Mouse (Mus musculus) ES-Bruce4 (cell line): ENCODE measurements at regions not wholly inside any gene's neighbourhood (a gene's known extent, or its start where the extent isn't known, plus 50 kb on each side); places are given as distances from the start of the nearest gene placed in this dataset.

Source experiments
- H3K27ac ChIP-seq: 2 replicates; pipeline ENCODE4 v1.5.1; 2012; ENCODE audit warnings: low read length, inconsistent platforms; ENCODE audit not compliant: insufficient read depth
- H3K27me3 ChIP-seq: 2 replicates; pipeline ENCODE4 v1.6.1; 2012; ENCODE audit warnings: mild to moderate bottlenecking, low read length, inconsistent platforms; ENCODE audit not compliant: control insufficient read depth, poor library complexity, insufficient read depth, severe bottlenecking
- H3K36me3 ChIP-seq: 2 replicates; pipeline ENCODE4 v1.6.1; 2012; ENCODE audit warnings: inconsistent platforms, mild to moderate bottlenecking, low read length, moderate library complexity; ENCODE audit not compliant: control insufficient read depth, poor library complexity, insufficient read depth, severe bottlenecking
- H3K4me1 ChIP-seq: one replicate; pipeline ENCODE4 v1.8.1; 2011; ENCODE audit warnings: low read length; ENCODE audit not compliant: control insufficient read depth, insufficient read depth
- H3K4me3 ChIP-seq: 2 replicates; pipeline ENCODE4 v1.5.1; 2011; ENCODE audit warnings: low read depth, mild to moderate bottlenecking, low read length
- H3K9ac ChIP-seq: 2 replicates; pipeline ENCODE4 v1.6.1; 2012; ENCODE audit warnings: low read depth, mild to moderate bottlenecking, inconsistent platforms; ENCODE audit not compliant: poor library complexity, severe bottlenecking
- H3K9me3 ChIP-seq: replicated peaks from 2 replicates; pipeline ENCODE4 v1.6.1; 2012; ENCODE audit warnings: mild to moderate bottlenecking, low read length, inconsistent platforms; ENCODE audit not compliant: control insufficient read depth, poor library complexity, insufficient read depth, severe bottlenecking
- CTCF ChIP-seq: IDR thresholded peaks from one replicate; pipeline ENCODE4 v1.8.1; 2011; ENCODE audit warnings: low read depth, low read length
- EP300 ChIP-seq: IDR thresholded peaks from 2 replicates; pipeline ENCODE4 v1.6.1; 2011; ENCODE audit warnings: low read depth, low read length; ENCODE audit not compliant: insufficient read depth
- POLR2A ChIP-seq: IDR thresholded peaks from one replicate; pipeline ENCODE4 v1.8.1; 2011; ENCODE audit warnings: low read length; ENCODE audit not compliant: insufficient read depth

DNA sequence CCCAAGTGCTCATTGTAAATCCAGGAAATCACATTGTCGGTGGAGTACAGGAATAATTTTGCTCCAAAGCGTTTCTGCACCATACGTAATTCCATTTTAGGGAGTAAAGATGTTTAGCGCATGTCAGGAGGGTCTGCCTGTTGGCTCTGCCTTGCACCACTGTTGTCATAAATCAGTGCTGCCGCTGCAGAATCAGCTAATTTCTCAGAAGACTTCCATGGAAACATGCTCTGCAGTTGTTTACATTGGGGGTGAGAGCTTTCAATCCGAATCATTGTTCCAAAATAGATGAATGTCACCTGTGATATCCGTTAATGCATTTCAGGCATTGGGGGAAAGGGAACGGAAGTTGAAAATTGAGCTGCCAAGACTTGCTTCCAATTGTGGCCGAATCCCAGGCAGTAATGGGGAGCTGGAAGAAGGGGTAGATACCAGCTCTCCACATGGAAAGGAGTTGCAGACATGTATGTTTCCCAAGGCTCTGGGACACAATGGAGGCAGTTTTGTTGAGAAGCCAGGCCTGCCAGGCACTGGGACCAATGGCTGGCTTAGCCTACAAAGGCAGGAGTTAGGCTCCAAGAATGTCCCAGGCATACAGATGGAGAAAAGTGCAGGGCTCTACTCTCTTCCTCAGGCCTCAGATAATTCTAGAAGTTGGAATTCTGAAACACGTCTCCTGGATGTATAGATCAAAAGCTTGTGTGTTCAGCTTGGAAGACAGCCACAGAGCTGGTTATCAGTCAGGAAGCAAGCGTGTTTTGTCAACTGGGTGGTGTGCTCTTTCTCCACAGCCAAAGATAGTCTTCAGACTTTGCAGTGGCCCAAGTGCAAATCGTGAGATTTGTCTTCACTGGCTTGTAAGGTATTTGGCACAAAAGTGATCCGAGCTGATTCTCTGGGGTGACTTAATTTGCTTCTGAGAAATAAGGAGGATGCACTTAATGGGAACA is 186.2 kb upstream of the Mki67 start:
- Histone ChIP-seq H3K27ac (no peak overlapping the region), H3K9me3 (no peaks in the 10 kb centered on the region), H3K4me3 (no peak overlapping the region), H3K27me3 (no peaks in the 10 kb centered on the region), H3K4me1 (no peaks in the 10 kb centered on the region), H3K36me3 (no peaks in the 10 kb centered on the region), H3K9ac (no peak overlapping the region)
- no peak for TF ChIP-seq POLR2A
- no peak for TF ChIP-seq CTCF
- TF ChIP-seq EP300: no peak

DNA sequence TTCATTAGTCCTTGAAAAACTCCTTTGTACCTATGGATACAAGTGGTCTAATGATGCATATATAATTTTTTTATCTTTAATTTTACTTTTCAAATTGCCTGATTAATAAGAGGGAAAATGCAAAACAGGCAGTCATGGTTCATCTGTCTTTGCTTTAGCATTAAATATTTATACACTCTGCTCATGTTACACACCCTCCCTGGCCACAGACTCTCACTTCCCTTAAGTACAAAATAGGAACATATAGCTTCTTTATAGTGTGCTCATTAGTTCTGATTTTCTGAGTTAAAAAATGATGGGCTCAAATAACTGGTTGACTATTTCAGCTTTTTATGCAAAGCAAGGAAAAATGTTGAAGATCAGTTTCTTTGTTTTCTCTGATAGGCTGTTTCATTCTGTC is 195.2 kb upstream of the Mki67 start:
- Histone ChIP-seq H3K27ac (no peak overlapping the region), H3K9ac (no peak overlapping the region), H3K4me3 (no peak overlapping the region), H3K4me1 (no peaks in the 10 kb centered on the region), H3K36me3 (no peaks in the 10 kb centered on the region), H3K9me3 (no peaks in the 10 kb centered on the region), H3K27me3 (no peaks in the 10 kb centered on the region)
- no peak for TF ChIP-seq POLR2A
- TF ChIP-seq CTCF: no peak
- no peak for TF ChIP-seq EP300

DNA sequence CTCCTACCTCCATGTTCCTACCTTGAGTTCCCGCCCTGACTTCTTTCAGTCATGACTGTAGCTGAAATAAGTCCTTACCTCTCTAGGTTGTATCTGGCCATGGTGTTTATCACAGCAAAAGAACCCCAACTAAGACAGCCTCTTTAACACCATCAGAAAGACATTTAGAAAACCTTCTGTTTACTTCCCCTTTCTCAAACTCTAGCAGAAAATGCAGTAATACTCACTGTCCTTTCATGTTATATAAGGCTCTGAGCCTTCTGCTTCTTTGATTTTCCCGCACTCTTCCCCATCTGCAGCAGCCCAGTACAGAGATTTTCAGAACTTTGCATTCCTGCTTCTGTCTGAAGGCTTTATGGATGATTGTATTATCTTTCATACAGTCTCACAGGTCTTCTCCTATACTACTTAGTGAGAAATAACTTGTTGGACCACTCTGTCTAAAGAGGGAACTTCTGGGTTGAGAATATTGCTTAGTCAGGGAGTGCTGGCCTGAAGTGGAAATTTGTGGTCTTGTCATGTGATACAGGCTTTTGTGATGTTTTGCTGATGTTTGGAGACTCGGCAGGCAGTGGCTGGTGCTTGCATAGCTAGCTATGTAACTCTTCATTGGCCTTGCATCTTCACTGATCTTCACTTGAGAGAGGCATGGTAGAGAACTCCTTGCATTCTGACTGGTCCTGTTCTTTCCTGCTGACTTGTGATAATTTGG is 197.9 kb upstream of the Mki67 start:
- Histone ChIP-seq H3K9me3 (no peaks in the 10 kb centered on the region), H3K9ac (no peak overlapping the region), H3K4me3 (no peak overlapping the region), H3K27me3 (no peaks in the 10 kb centered on the region), H3K4me1 (no peaks in the 10 kb centered on the region), H3K27ac (no peak overlapping the region), H3K36me3 (no peaks in the 10 kb centered on the region)
- no peak for TF ChIP-seq EP300
- TF ChIP-seq POLR2A: no peak
- no peak for TF ChIP-seq CTCF

GRCm38 (mm10) chr7:135923876-135924275 is 207.7 kb upstream of the Mki67 start:
- no peak overlapping the region for H3K9ac ChIP-seq
- no peaks in the 10 kb centered on the region for H3K36me3 ChIP-seq
- no peaks in the 10 kb centered on the region for H3K27me3 ChIP-seq
- no peak overlapping the region for H3K4me3 ChIP-seq
- no peak overlapping the region for H3K27ac ChIP-seq
- no peaks in the 10 kb centered on the region for H3K4me1 ChIP-seq
- no peaks in the 10 kb centered on the region for H3K9me3 ChIP-seq
- TF ChIP-seq EP300: no peak
- TF ChIP-seq CTCF: no peak
- TF ChIP-seq POLR2A: no peak

- Histone ChIP-seq H3K36me3 (no peaks in the 10 kb centered on the region), H3K9me3 (no peaks in the 10 kb centered on the region), H3K27ac (no peak overlapping the region), H3K9ac (no peak overlapping the region), H3K4me1 (no peaks in the 10 kb centered on the region), H3K27me3 (no peaks in the 10 kb centered on the region), H3K4me3 (no peak overlapping the region)
- TF ChIP-seq POLR2A: no peak
- TF ChIP-seq EP300: no peak
- TF ChIP-seq CTCF: no peak
Measured at GRCm38 (mm10) chr7:135924641-135925040, 208.5 kb upstream of the Mki67 start.

- H3K4me1 ChIP-seq: no peaks in the 10 kb centered on the region
- peaks cover 2% of the 10 kb centered on the region; the same call in 1 of the 2 replicates for H3K9me3 ChIP-seq
- no peaks in the 10 kb centered on the region for H3K36me3 ChIP-seq
- H3K4me3 ChIP-seq: no peak overlapping the region
- no peak overlapping the region for H3K27ac ChIP-seq
- no peak for TF ChIP-seq POLR2A
- no peak for TF ChIP-seq EP300
- no peak for TF ChIP-seq CTCF
- no peaks in the 10 kb centered on the region for H3K27me3 ChIP-seq
- H3K9ac ChIP-seq: no peak overlapping the region
Measured at GRCm38 (mm10) chr7:135930091-135930490, 213.9 kb upstream of the Mki67 start.
